Mouse (Mus musculus): ENCODE measurements around the gene B3gnt3. TPM values are rescaled to one million over a fixed set of nuclear protein-coding genes. Genes with fewer than 3 reads are reported as not detected.

The B3gnt3 gene
- polyA plus RNA-seq, 1 experiment from 2014 or later: 0.64 TPM

GRCm38 (mm10) chr8:71654600-71654999 lies 47.0 kb downstream of the B3gnt3 start:
- no peak overlapping the region for H3K27ac ChIP-seq
- H3K9me3 ChIP-seq: no peaks in the 10 kb centered on the region
- H3K4me3 ChIP-seq: peak overlapping the region; percentile 38
- H3K27me3 ChIP-seq (ENCODE audit: insufficient read depth, poor library complexity, severe bottlenecking): peaks cover 88% of the 10 kb centered on the region
- peaks cover 13% of the 10 kb centered on the region for H3K4me1 ChIP-seq (replicated peaks)
- H3K36me3 ChIP-seq: peaks cover 4% of the 10 kb centered on the region; the same call in 1 of the 2 replicates
- WGBS: 2% methylated on average over 24 of the region's 24 CpGs
- no peak for DNase-seq (ENCODE audit: low spot score)

- no peaks in the 10 kb centered on the region for H3K4me1 ChIP-seq (replicated peaks)
- H3K4me3 ChIP-seq: no peak overlapping the region
- no peak for DNase-seq (ENCODE audit: low spot score)
- 84% methylated on average over 9 of the region's 9 CpGs for WGBS
- no peak overlapping the region for H3K27ac ChIP-seq
- no peaks in the 10 kb centered on the region for H3K9me3 ChIP-seq
- peaks cover 4% of the 10 kb centered on the region; the same call in 1 of the 2 replicates for H3K36me3 ChIP-seq
- peaks cover 14% of the 10 kb centered on the region; the same call in 1 of the 2 replicates for H3K27me3 ChIP-seq (ENCODE audit: insufficient read depth, poor library complexity, severe bottlenecking)
Measured at GRCm38 (mm10) chr8:71645510-71645909, 56.1 kb downstream of the B3gnt3 start.

Other genes with a start within 250 kb of the B3gnt3 start
- 76.3 and 88.4 TPM in 2 replicates for gene Abhd8, start 238.1 kb downstream of the B3gnt3 start, polyA plus RNA-seq (2016; fragmentation: Nextera tagmentation; extraction: Ambion mirVana)
- gene Mrpl34, start 236.8 kb downstream of the B3gnt3 start, polyA plus RNA-seq (2016; fragmentation: Nextera tagmentation; extraction: Ambion mirVana): 221 and 249 TPM in 2 replicates
- gene Dda1, start 232.6 kb downstream of the B3gnt3 start, polyA plus RNA-seq (2016; fragmentation: Nextera tagmentation; extraction: Ambion mirVana): 147 and 169 TPM in 2 replicates
- gene Ano8, start 215.8 kb downstream of the B3gnt3 start, polyA plus RNA-seq (2016; fragmentation: Nextera tagmentation; extraction: Ambion mirVana): 3.3 and 6.8 TPM in 2 replicates
- gene Gtpbp3, start 213.7 kb downstream of the B3gnt3 start, polyA plus RNA-seq (2016; fragmentation: Nextera tagmentation; extraction: Ambion mirVana): 18.2 and 22.5 TPM in 2 replicates
- 50.2 and 52.7 TPM in 2 replicates for gene Plvap, start 190.0 kb downstream of the B3gnt3 start, polyA plus RNA-seq (2016; fragmentation: Nextera tagmentation; extraction: Ambion mirVana)
- 0.51 and 0.60 TPM in 2 replicates for gene Ccdc194, start 176.1 kb downstream of the B3gnt3 start, polyA plus RNA-seq (2016; fragmentation: Nextera tagmentation; extraction: Ambion mirVana)
- gene Bst2, start 164.3 kb downstream of the B3gnt3 start, polyA plus RNA-seq (2016; fragmentation: Nextera tagmentation; extraction: Ambion mirVana): 8.9 and 9.6 TPM in 2 replicates
- gene Mvb12a, start 158.9 kb downstream of the B3gnt3 start, polyA plus RNA-seq (2016; fragmentation: Nextera tagmentation; extraction: Ambion mirVana): 68.7 and 71.6 TPM in 2 replicates
- 0.18 and 0.26 TPM in 2 replicates for gene Tmem221, start 142.9 kb downstream of the B3gnt3 start, polyA plus RNA-seq (2016; fragmentation: Nextera tagmentation; extraction: Ambion mirVana)
- gene Nxnl1, start 135.2 kb downstream of the B3gnt3 start, polyA plus RNA-seq (2016; fragmentation: Nextera tagmentation; extraction: Ambion mirVana): not detected in 2 replicates
- gene Slc27a1, start 132.9 kb downstream of the B3gnt3 start, polyA plus RNA-seq (2016; fragmentation: Nextera tagmentation; extraction: Ambion mirVana): 24.1 and 28.9 TPM in 2 replicates
- 254 and 268 TPM in 2 replicates for gene Pgls, start 109.6 kb downstream of the B3gnt3 start, polyA plus RNA-seq (2016; fragmentation: Nextera tagmentation; extraction: Ambion mirVana)
- gene Fam129c, start 104.1 kb downstream of the B3gnt3 start, polyA plus RNA-seq (2016; fragmentation: Nextera tagmentation; extraction: Ambion mirVana): 5.0 and 5.3 TPM in 2 replicates
- gene Colgalt1, start 90.8 kb downstream of the B3gnt3 start, polyA plus RNA-seq (2016; fragmentation: Nextera tagmentation; extraction: Ambion mirVana): 55.3 and 58.5 TPM in 2 replicates
- gene Unc13a, start 30.0 kb downstream of the B3gnt3 start, polyA plus RNA-seq (2016; fragmentation: Nextera tagmentation; extraction: Ambion mirVana): 4.4 and 8.4 TPM in 2 replicates
- 3.2 and 3.6 TPM in 2 replicates for gene Jak3, start 25.5 kb downstream of the B3gnt3 start, polyA plus RNA-seq (2016; fragmentation: Nextera tagmentation; extraction: Ambion mirVana)
- 0.37 and 0.58 TPM in 2 replicates for gene Insl3, start 12.6 kb downstream of the B3gnt3 start, polyA plus RNA-seq (2016; fragmentation: Nextera tagmentation; extraction: Ambion mirVana)
- 16.7 and 26.9 TPM in 2 replicates for gene Fcho1, start 23.9 kb upstream of the B3gnt3 start, polyA plus RNA-seq (2016; fragmentation: Nextera tagmentation; extraction: Ambion mirVana)
- 4.3 and 5.3 TPM in 2 replicates for gene Zfp709, start 180.2 kb upstream of the B3gnt3 start, polyA plus RNA-seq (2016; fragmentation: Nextera tagmentation; extraction: Ambion mirVana)
- gene Zfp882, start 206.8 kb upstream of the B3gnt3 start, polyA plus RNA-seq (2016; fragmentation: Nextera tagmentation; extraction: Ambion mirVana): 8.6 and 8.7 TPM in 2 replicates
- 31.7 and 34.2 TPM in 2 replicates for gene Zfp617, start 206.8 kb upstream of the B3gnt3 start, polyA plus RNA-seq (2016; fragmentation: Nextera tagmentation; extraction: Ambion mirVana)
- gene Zfp961, start 249.2 kb upstream of the B3gnt3 start, polyA plus RNA-seq (2016; fragmentation: Nextera tagmentation; extraction: Ambion mirVana): 18.3 and 26.3 TPM in 2 replicates

All from hindbrain, embryonic 10.5 days (tissue).